Mouse (Mus musculus): Measurements from ENCODE around the gene Serpina3f. TPM values are rescaled to one million over a fixed set of nuclear protein-coding genes. Genes with fewer than 3 reads are reported as not detected.
A peak's percentile ranks its signal among the peaks of the same experiment; 100 is the strongest.

The Serpina3f gene
- polyA plus RNA-seq, 1 experiment from 2014 or later: 0.08 TPM

DNA sequence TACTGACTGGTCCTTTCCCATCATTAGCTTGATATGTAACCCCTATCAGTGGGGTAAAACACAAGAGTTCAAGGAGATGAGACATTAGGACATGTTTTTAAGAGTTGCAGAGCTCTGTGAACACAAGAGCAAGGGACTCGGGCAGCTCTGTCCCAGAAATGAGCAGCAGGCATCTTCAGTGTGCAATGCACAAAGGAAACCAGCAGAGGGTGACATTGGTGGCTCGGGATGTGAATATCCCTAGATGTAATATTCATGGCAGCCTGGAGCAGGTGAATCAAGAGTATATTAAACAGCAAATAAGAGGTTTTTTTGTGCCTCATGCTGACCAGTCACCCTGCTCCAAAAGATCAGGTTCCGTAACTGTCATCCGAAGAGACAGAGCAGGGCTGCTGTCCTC, 5.2 kb upstream of the Serpina3f start:
- H3K27ac ChIP-seq (ENCODE audit: low read depth, low read length): no peak overlapping the region
- 78% methylated on average over 4 of the region's 4 CpGs for WGBS
- no peaks in the 10 kb centered on the region for H3K9me3 ChIP-seq (ENCODE audit: control insufficient read depth, low read length)
- H3K27me3 ChIP-seq (replicated peaks; ENCODE audit: control insufficient read depth, insufficient read depth, low read length): no peaks in the 10 kb centered on the region
- no peak overlapping the region for H3K4me3 ChIP-seq (ENCODE audit: low read depth, low read length)
- H3K36me3 ChIP-seq (ENCODE audit: control insufficient read depth, insufficient read depth, low read length): no peaks in the 10 kb centered on the region
- no peak overlapping the region for H3K4me2 ChIP-seq
- DNase-seq (ENCODE audit: low spot score): no peak
- H3K9ac ChIP-seq (ENCODE audit: low read depth, low read length): no peak overlapping the region
- ATAC-seq (replicated peaks; ENCODE audit: low FRiP score): no peak
- no peaks in the 10 kb centered on the region for H3K4me1 ChIP-seq (replicated peaks; ENCODE audit: control insufficient read depth, insufficient read depth, low read length)

DNA sequence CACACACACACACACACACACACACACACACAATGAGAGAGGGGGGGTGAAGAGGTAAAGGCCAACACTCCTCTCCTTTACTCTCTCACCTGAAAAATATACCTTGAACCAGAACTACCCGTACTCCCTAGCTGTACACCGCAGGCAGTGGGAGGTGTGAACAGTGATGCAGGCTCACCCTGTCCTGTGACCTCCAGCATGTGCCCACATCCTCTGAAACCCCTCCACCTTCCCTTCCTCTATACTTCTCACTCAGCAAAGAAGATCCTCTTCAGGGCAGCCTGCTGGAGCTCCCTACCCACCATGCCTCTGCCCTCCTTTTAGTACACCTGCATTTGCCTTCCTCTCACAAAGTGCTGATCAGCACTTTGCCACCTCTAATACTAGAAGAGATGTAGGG, 4.5 kb upstream of the Serpina3f start:
- Histone ChIP-seq H3K9me3 (ENCODE audit: control insufficient read depth, low read length) (no peaks in the 10 kb centered on the region), H3K27me3 (replicated peaks; ENCODE audit: control insufficient read depth, insufficient read depth, low read length) (no peaks in the 10 kb centered on the region), H3K4me3 (ENCODE audit: low read depth, low read length) (no peak overlapping the region), H3K9ac (ENCODE audit: low read depth, low read length) (no peak overlapping the region), H3K4me1 (replicated peaks; ENCODE audit: control insufficient read depth, insufficient read depth, low read length) (no peaks in the 10 kb centered on the region), H3K4me2 (no peak overlapping the region), H3K36me3 (ENCODE audit: control insufficient read depth, insufficient read depth, low read length) (no peaks in the 10 kb centered on the region), H3K27ac (ENCODE audit: low read depth, low read length) (no peak overlapping the region)
- DNase-seq (ENCODE audit: low spot score): no peak
- 95% methylated on average over 2 of the region's 2 CpGs for WGBS
- no peak for ATAC-seq (replicated peaks; ENCODE audit: low FRiP score)

DNA sequence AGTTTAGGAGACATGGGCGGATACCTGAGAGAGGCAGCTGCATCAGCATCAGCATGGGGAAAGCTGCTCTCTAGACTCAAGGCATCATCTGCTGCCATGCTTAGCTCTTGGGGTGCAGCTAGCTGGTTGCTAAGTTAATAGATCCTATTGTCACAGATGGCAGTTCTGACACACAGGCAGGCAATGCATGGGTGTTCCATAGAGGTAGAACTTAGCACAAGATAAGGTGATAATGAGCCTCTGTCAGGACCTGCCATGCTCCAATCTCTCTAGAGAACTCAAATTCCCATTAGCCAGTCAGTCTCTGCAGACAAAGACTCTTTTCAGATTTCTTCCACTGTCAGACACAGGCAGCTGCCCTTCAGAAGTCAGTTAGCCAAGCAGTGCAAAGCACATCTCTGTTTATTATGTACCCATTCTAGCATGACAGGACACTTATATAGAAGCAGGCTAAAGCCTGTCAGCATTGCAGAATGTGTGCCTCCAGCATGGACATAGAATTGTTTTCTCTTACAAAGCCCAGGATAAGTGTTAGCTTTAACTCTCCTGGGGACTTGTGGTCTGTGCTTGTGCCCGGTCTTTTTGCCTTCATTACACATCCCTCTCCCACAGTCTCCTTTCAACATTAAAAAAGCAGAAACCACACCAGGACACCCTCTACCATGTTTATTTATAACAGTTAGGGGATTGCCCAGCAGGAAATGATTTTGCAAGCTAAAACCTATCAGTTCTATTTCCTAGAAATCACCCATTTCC, 477 bp upstream of the Serpina3f start:
- no peaks in the 10 kb centered on the region for H3K27me3 ChIP-seq (replicated peaks; ENCODE audit: control insufficient read depth, insufficient read depth, low read length)
- 62% methylated on average over 2 of the region's 2 CpGs for WGBS
- H3K9ac ChIP-seq (ENCODE audit: low read depth, low read length): no peak overlapping the region
- no peaks in the 10 kb centered on the region for H3K9me3 ChIP-seq (ENCODE audit: control insufficient read depth, low read length)
- ATAC-seq (replicated peaks; ENCODE audit: low FRiP score) (no peak), DNase-seq (ENCODE audit: low spot score) (no peak)
- H3K4me2 ChIP-seq: no peak overlapping the region
- no peaks in the 10 kb centered on the region for H3K36me3 ChIP-seq (ENCODE audit: control insufficient read depth, insufficient read depth, low read length)
- H3K27ac ChIP-seq (ENCODE audit: low read depth, low read length): no peak overlapping the region
- no peaks in the 10 kb centered on the region for H3K4me1 ChIP-seq (replicated peaks; ENCODE audit: control insufficient read depth, insufficient read depth, low read length)
- H3K4me3 ChIP-seq (ENCODE audit: low read depth, low read length): no peak overlapping the region

DNA sequence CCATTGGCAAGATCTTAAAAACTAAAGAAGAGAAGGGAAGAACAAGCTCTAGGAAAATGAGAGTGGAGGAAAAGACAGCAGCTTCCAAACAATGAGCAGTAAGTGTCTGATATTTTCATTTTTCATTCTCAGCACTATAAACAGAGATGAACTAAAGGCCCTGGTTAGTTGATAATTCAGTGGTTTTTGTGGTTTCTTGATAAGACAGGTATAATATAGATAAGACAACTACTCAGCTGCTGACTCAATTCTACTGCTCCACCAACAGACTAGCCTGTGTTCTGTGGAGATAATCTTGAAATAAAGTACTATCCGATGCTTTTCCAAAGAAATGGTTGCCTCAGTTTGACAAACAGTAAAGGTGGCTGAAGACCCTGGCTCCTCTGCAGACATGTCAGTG, 905 bp downstream of the Serpina3f start:
- H3K4me3 ChIP-seq (ENCODE audit: low read depth, low read length): no peak overlapping the region
- ATAC-seq (replicated peaks; ENCODE audit: low FRiP score) (no peak), DNase-seq (ENCODE audit: low spot score) (no peak)
- H3K4me2 ChIP-seq: no peak overlapping the region
- no peaks in the 10 kb centered on the region for H3K27me3 ChIP-seq (replicated peaks; ENCODE audit: control insufficient read depth, insufficient read depth, low read length)
- no peaks in the 10 kb centered on the region for H3K9me3 ChIP-seq (ENCODE audit: control insufficient read depth, low read length)
- H3K27ac ChIP-seq (ENCODE audit: low read depth, low read length): no peak overlapping the region
- H3K4me1 ChIP-seq (replicated peaks; ENCODE audit: control insufficient read depth, insufficient read depth, low read length): no peaks in the 10 kb centered on the region
- H3K9ac ChIP-seq (ENCODE audit: low read depth, low read length): no peak overlapping the region
- no peaks in the 10 kb centered on the region for H3K36me3 ChIP-seq (ENCODE audit: control insufficient read depth, insufficient read depth, low read length)
- 56% methylated on average over 1 of the region's 1 CpGs for WGBS

DNA sequence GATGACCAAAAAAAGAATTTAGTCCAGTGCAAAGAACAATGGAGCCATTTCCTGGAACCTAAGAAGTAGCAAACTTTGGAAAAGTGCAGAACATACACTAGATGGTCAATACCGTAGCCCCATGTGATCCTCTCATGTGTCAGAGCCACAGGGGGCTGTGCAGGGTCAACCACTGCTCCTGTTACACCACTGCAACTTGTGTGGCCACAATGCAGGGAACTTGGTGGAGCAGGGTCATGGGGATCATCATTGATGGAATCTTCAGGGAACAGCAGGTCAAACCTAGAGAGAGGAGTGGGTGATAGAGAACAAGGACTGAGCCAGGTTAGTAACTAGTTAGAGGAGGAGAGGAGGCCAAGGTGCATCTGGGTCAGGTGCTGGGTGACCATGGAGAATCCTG, 7.3 kb downstream of the Serpina3f start:
- Histone ChIP-seq H3K27me3 (replicated peaks; ENCODE audit: control insufficient read depth, insufficient read depth, low read length) (no peaks in the 10 kb centered on the region), H3K4me2 (no peak overlapping the region), H3K27ac (ENCODE audit: low read depth, low read length) (no peak overlapping the region), H3K9me3 (ENCODE audit: control insufficient read depth, low read length) (no peaks in the 10 kb centered on the region), H3K36me3 (ENCODE audit: control insufficient read depth, insufficient read depth, low read length) (no peaks in the 10 kb centered on the region), H3K9ac (ENCODE audit: low read depth, low read length) (no peak overlapping the region), H3K4me3 (ENCODE audit: low read depth, low read length) (no peak overlapping the region), H3K4me1 (replicated peaks; ENCODE audit: control insufficient read depth, insufficient read depth, low read length) (no peaks in the 10 kb centered on the region)
- WGBS: 79% methylated on average over 1 of the region's 1 CpGs
- ATAC-seq (replicated peaks; ENCODE audit: low FRiP score) (no peak), DNase-seq (ENCODE audit: low spot score) (no peak)

DNA sequence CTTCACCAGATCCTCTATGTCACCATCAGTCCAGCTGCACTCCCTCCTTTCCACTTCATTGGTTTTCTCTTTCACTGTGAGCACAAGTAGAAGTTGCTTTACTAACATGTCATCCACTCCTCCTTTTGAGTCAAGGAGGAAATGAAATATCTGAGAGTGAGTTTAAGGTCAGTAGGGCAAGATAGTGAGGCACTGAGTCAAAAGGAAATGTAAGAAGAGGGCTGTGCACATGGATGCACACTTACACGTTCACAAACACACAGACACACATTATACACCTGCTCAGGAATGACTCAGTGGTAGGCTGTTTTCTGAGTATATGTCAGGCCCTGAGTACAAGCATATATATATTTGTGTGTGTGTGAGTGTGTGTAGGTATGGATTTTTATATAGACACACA, 9.3 kb downstream of the Serpina3f start:
- Histone ChIP-seq H3K4me3 (ENCODE audit: low read depth, low read length) (no peak overlapping the region), H3K27ac (ENCODE audit: low read depth, low read length) (no peak overlapping the region), H3K9ac (ENCODE audit: low read depth, low read length) (no peak overlapping the region), H3K36me3 (ENCODE audit: control insufficient read depth, insufficient read depth, low read length) (no peaks in the 10 kb centered on the region), H3K4me2 (no peak overlapping the region), H3K4me1 (replicated peaks; ENCODE audit: control insufficient read depth, insufficient read depth, low read length) (no peaks in the 10 kb centered on the region), H3K27me3 (replicated peaks; ENCODE audit: control insufficient read depth, insufficient read depth, low read length) (no peaks in the 10 kb centered on the region), H3K9me3 (ENCODE audit: control insufficient read depth, low read length) (no peaks in the 10 kb centered on the region)
- no peak for ATAC-seq (replicated peaks; ENCODE audit: low FRiP score)
- DNase-seq (ENCODE audit: low spot score): no peak
- WGBS: 49% methylated on average over 1 of the region's 1 CpGs

DNA sequence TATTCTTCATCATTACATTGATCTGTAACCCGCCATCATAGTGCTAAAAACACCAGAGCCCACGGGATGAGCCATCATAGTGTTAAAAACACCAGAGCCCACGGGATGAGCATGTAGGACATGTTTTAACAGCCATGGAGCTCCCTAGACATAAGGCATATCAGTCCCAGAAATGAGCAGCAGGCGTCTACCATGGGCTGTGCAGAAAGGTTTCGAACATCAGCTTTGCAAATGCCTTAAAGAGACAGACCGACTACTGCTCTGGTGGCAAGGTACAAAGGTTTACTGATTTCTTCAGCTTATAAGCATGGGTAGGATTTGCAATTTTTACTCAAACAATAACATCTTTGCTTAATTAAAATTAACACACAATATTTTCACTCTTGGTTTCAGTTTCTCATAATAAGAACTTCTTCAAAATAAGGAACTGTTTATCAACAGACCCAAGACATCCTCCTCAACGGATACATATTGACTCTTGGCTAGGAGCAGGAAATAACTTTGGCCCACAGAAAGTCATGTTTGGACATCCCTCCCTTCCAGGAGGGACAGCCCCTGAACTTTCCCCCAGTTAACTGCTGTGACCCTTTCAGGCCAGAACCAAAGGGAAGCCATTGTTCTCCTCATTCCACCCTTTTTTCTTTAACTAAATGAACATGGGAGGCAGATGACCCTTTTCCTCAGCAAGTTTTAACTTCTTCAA, 10.4 kb downstream of the Serpina3f start:
- whole genome bisulfite sequencing: 54% methylated on average over 7 of the region's 7 CpGs
- no peaks in the 10 kb centered on the region for H3K36me3 ChIP-seq (ENCODE audit: control insufficient read depth, insufficient read depth, low read length)
- DNase-seq (ENCODE audit: low spot score): no peak

DNA sequence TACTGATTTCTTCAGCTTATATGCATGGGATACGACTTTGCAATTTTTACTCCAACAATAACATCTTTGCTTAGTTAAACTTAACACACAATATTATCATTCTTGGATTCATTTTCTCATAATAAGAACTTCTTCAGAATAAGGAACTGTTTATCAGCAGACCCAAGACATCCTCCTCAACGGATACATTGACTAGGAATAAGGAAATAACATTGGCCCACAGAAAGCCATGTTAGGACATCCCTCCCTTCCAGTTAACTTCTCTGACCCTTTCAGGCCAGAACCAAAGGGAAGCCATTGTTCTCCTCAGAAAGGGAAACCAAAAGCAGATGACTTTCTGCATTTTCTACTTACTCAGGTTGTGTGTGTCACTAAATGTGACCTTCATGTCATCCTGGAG, 16.4 kb downstream of the Serpina3f start:
- no peak overlapping the region for H3K9ac ChIP-seq (ENCODE audit: low read depth, low read length)
- H3K27me3 ChIP-seq (replicated peaks; ENCODE audit: control insufficient read depth, insufficient read depth, low read length): no peaks in the 10 kb centered on the region
- no peak overlapping the region for H3K27ac ChIP-seq (ENCODE audit: low read depth, low read length)
- ATAC-seq (replicated peaks; ENCODE audit: low FRiP score) (no peak), DNase-seq (ENCODE audit: low spot score) (no peak)
- WGBS: 55% methylated on average over 2 of the region's 2 CpGs
- no peaks in the 10 kb centered on the region for H3K9me3 ChIP-seq (ENCODE audit: control insufficient read depth, low read length)
- no peaks in the 10 kb centered on the region for H3K36me3 ChIP-seq (ENCODE audit: control insufficient read depth, insufficient read depth, low read length)
- H3K4me3 ChIP-seq (ENCODE audit: low read depth, low read length): no peak overlapping the region
- H3K4me2 ChIP-seq: no peak overlapping the region
- H3K4me1 ChIP-seq (replicated peaks; ENCODE audit: control insufficient read depth, insufficient read depth, low read length): no peaks in the 10 kb centered on the region

More for the DNA sequence above, 10.4 kb downstream of the Serpina3f start:
- H3K9me3 ChIP-seq (ENCODE audit: control insufficient read depth, low read length): no peaks in the 10 kb centered on the region
- no peak overlapping the region for H3K9ac ChIP-seq (ENCODE audit: low read depth, low read length)
- no peaks in the 10 kb centered on the region for H3K4me1 ChIP-seq (replicated peaks; ENCODE audit: control insufficient read depth, insufficient read depth, low read length)
- 0 out of 2 replicates have a peak, but pooled peaks have one; percentile 41 for ATAC-seq (replicated peaks; ENCODE audit: low FRiP score)
- H3K27me3 ChIP-seq (replicated peaks; ENCODE audit: control insufficient read depth, insufficient read depth, low read length): no peaks in the 10 kb centered on the region
- no peak overlapping the region for H3K4me2 ChIP-seq
- H3K27ac ChIP-seq (ENCODE audit: low read depth, low read length): no peak overlapping the region
- no peak overlapping the region for H3K4me3 ChIP-seq (ENCODE audit: low read depth, low read length)

DNA sequence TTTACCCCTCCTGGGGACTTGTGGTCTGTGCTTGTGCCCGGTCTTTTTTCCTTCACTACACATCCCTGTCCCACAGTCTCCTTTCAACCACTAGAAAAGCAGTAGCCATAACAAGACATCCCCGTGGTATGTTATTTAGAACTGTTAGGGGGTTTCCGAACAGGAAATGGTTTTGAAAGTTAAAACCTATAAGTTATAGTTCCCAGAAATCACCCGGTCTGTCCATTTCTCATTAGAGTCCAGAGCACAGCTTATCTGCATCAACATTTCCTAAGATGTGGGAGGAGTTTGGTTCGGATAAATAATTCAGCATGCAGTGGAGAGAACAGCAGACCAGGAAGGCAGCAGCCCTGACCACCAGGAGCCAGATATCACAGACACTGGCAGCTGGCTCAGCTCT, 21.6 kb downstream of the Serpina3f start, which contains the start of gene Serpina3g:
Gene Serpina3g (plus strand): TSS at position 331 of the 400 bp plus-strand sequence.
- H3K27me3 ChIP-seq (replicated peaks; ENCODE audit: control insufficient read depth, insufficient read depth, low read length): no peaks in the 10 kb centered on the region
- no peak for ATAC-seq (replicated peaks; ENCODE audit: low FRiP score)
- H3K9me3 ChIP-seq (ENCODE audit: control insufficient read depth, low read length): no peaks in the 10 kb centered on the region
- 39% methylated on average over 5 of the region's 5 CpGs for WGBS
- no peak within 1 kb of the TSS for H3K27ac ChIP-seq (ENCODE audit: low read depth, low read length)
- H3K36me3 ChIP-seq (ENCODE audit: control insufficient read depth, insufficient read depth, low read length): no peaks in the 10 kb centered on the region
- DNase-seq (ENCODE audit: low spot score): no peak
- no peak within 1 kb of the TSS for H3K4me3 ChIP-seq (ENCODE audit: low read depth, low read length)
- H3K4me1 ChIP-seq (replicated peaks; ENCODE audit: control insufficient read depth, insufficient read depth, low read length): no peaks in the 10 kb centered on the region
- H3K9ac ChIP-seq (ENCODE audit: low read depth, low read length): no peak within 1 kb of the TSS
- no peak within 1 kb of the TSS for H3K4me2 ChIP-seq
